Mouse (Mus musculus) macrophage (primary cell): Measurements from ENCODE around the gene Ctxn2. TPM values are rescaled to one million over a fixed set of nuclear protein-coding genes. Genes with fewer than 3 reads are reported as not detected.

Experiments used
- H3K27ac ChIP-seq: fragments of 350-480 bp; formaldehyde crosslinking; 2 replicates; pipeline ENCODE4 v1.9.0; 2021
- H3K36me3 ChIP-seq: fragments of 350-480 bp; formaldehyde crosslinking; 2 replicates; pipeline ENCODE4 v1.9.0; 2021; ENCODE audit errors: inconsistent target
- H3K4me3 ChIP-seq: fragments of 350-480 bp; formaldehyde crosslinking; 2 replicates; pipeline ENCODE4 v1.9.0; 2021; ENCODE audit errors: inconsistent target
- H3K79me2 ChIP-seq: fragments of 350-480 bp; formaldehyde crosslinking; 2 replicates; pipeline ENCODE4 v1.9.0; 2021; ENCODE audit errors: inconsistent target
- WGBS: methylation state at CpG from one replicate; pipeline ENCODE4 v1.1.7; 2026; ENCODE audit warnings: inconsistent platforms; ENCODE audit not compliant: missing documents; 5-methylcytosine and 5-hydroxymethylcytosine counted together
- polyA plus RNA-seq: library from polyadenylated mRNA; stranded (reverse); fragments of 250-400 nt; gene quantifications from 3 replicates; pipeline ENCODE4 v1.2.4, GENCODE M21; 2018; ENCODE audit warnings: inconsistent platforms

Gene Ctxn2
- polyA plus RNA-seq, 1 experiment from 2014 or later, result not detected

GRCm38 (mm10) chr2:125152388-125152787, 15.9 kb downstream of the Ctxn2 start, which contains the start of gene Slc12a1:
Slc12a1 (plus strand) TSS chr2:125152505.
- Histone ChIP-seq H3K36me3 (no peaks in the 10 kb centered on the region), H3K79me2 (no peaks in the 10 kb centered on the region), H3K27ac (no peak within 1 kb of the TSS), H3K4me3 (no peak within 1 kb of the TSS)
- 88% methylated on average over 6 of the region's 6 CpGs for WGBS

GRCm38 (mm10) chr2:125154294-125154693, 17.8 kb downstream of the Ctxn2 start:
- H3K36me3 ChIP-seq, result no peaks in the 10 kb centered on the region
- WGBS, result 90% methylated on average over 9 of the region's 9 CpGs

GRCm38 (mm10) chr2:125155504-125155903, 19.0 kb downstream of the Ctxn2 start:
- H3K36me3 ChIP-seq, result no peaks in the 10 kb centered on the region
- 69% methylated on average over 2 of the region's 2 CpGs for WGBS
- no peak overlapping the region for H3K4me3 ChIP-seq
- H3K79me2 ChIP-seq, result no peaks in the 10 kb centered on the region
- H3K27ac ChIP-seq, result no peak overlapping the region

More at GRCm38 (mm10) chr2:125154294-125154693, 17.8 kb downstream of the Ctxn2 start:
- Histone ChIP-seq H3K4me3 (no peak overlapping the region), H3K79me2 (no peaks in the 10 kb centered on the region), H3K27ac (no peak overlapping the region)

GRCm38 (mm10) chr2:125162012-125162470, 25.5 kb downstream of the Ctxn2 start:
- 79% methylated on average over 4 of the region's 4 CpGs for WGBS

GRCm38 (mm10) chr2:125178225-125178798, 41.8 kb downstream of the Ctxn2 start:
- no peak overlapping the region for H3K4me3 ChIP-seq
- no peaks in the 10 kb centered on the region for H3K79me2 ChIP-seq
- no peak overlapping the region for H3K27ac ChIP-seq
- no peaks in the 10 kb centered on the region for H3K36me3 ChIP-seq
- 99% methylated on average over 7 of the region's 7 CpGs for WGBS

More at GRCm38 (mm10) chr2:125162012-125162470, 25.5 kb downstream of the Ctxn2 start:
- Histone ChIP-seq H3K79me2 (no peaks in the 10 kb centered on the region), H3K27ac (no peak overlapping the region), H3K36me3 (no peaks in the 10 kb centered on the region), H3K4me3 (no peak overlapping the region)

- Histone ChIP-seq H3K36me3 (no peaks in the 10 kb centered on the region), H3K4me3 (no peak overlapping the region), H3K79me2 (no peaks in the 10 kb centered on the region), H3K27ac (no peak overlapping the region)
- 92% methylated on average over 11 of the region's 11 CpGs for WGBS
Observed at GRCm38 (mm10) chr2:125187904-125188303, 51.4 kb downstream of the Ctxn2 start.

GRCm38 (mm10) chr2:125189197-125189596, 52.7 kb downstream of the Ctxn2 start:
- 8% methylated on average over 2 of the region's 2 CpGs for WGBS
- Histone ChIP-seq H3K36me3 (no peaks in the 10 kb centered on the region), H3K27ac (no peak overlapping the region), H3K4me3 (no peak overlapping the region), H3K79me2 (no peaks in the 10 kb centered on the region)

GRCm38 (mm10) chr2:125192905-125193304, 56.4 kb downstream of the Ctxn2 start:
- Histone ChIP-seq H3K79me2 (no peaks in the 10 kb centered on the region), H3K36me3 (no peaks in the 10 kb centered on the region), H3K27ac (no peak overlapping the region), H3K4me3 (no peak overlapping the region)

GRCm38 (mm10) chr2:125196771-125197170, 60.3 kb downstream of the Ctxn2 start:
- Histone ChIP-seq H3K27ac (no peak overlapping the region), H3K4me3 (no peak overlapping the region), H3K79me2 (no peaks in the 10 kb centered on the region), H3K36me3 (no peaks in the 10 kb centered on the region)
- WGBS, result 80% methylated on average over 7 of the region's 7 CpGs

Other genes with a start within 250 kb of the Ctxn2 start
- 5.7 to 13.3 TPM (median 7.9 TPM) in 3 replicates for gene Slc24a5, start 68.6 kb upstream of the Ctxn2 start, polyA plus RNA-seq
- 9.1 to 13.4 TPM (median 10.6 TPM) in 3 replicates for gene Myef2, start 13.0 kb upstream of the Ctxn2 start, polyA plus RNA-seq
- gene Slc12a1, start 15.8 kb downstream of the Ctxn2 start, polyA plus RNA-seq, result not detected in 3 replicates
- gene Dut, start 110.5 kb downstream of the Ctxn2 start, polyA plus RNA-seq, result 4.8 to 28.4 TPM (median 5.8 TPM) in 3 replicates